Mouse (Mus musculus): ENCODE results near the gene Klhl8. TPM values are rescaled to one million over a fixed set of nuclear protein-coding genes. Genes with fewer than 3 reads are reported as not detected.

The Klhl8 gene
- total and polyA plus RNA-seq, 3 experiments = 5.6 to 6.2 TPM; not detected in 1

DNA sequence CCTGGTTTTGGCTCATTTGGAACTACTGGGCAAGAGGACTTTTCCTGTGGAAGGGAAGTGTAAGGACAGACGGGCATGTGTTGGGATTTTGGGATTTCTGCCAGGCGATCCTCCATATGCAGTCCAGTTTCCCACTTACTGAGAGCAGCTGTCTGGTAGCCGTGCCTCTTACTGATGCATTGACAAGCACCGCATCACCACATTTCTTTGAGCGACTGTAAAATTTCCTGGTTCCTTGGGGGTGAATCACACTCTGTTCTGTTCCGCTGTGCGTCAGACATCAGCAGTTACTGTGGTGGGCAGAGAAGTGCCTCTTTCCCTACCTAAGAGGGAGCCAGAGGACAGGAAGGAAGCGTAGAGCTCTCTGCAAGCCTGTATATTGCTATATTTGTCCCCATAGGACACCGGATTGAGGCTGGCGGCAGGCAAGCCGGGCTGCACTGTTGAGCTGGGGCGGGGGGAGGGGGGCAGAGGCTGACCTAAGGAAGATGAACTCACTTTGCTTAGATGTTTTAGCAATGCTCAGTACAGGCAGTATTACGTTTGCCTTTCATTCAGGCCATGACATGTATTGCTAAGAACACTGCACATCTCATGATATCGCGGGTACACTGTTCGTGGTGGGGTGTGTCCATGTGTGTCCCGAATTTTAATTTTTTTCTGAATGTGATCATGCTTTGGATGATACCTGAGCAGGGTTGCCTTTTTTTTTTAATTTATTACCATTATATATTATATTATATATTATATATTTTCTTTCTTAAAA, 56.8 kb downstream of the Klhl8 start (continued):
- TF ChIP-seq ETS1 (IDR thresholded peaks at IDR 0.05; ENCODE audit: low read depth, low read length) (no peak), MEF2A (IDR thresholded peaks at IDR 0.05; ENCODE audit: extremely low read depth, insufficient replicate concordance, low read depth, low read length, poor library complexity, severe bottlenecking) (no peak), GABPA (IDR thresholded peaks at IDR 0.05; ENCODE audit: low read depth, low read length) (no peak), MYC (IDR thresholded peaks at IDR 0.05; ENCODE audit: low read depth, low read length) (no peak), TBP (IDR thresholded peaks at IDR 0.05; ENCODE audit: low read depth, low read length) (no peak)

- no peak for DNase-seq (ENCODE audit: low read depth, low spot score)
- no peaks in the 10 kb centered on the region for H3K9me3 ChIP-seq (replicated peaks; ENCODE audit: insufficient read depth, low read length)
- H3K9ac ChIP-seq (ENCODE audit: control insufficient read depth, low read depth, low read length, poor library complexity, severe bottlenecking) = no peak overlapping the region
- H3K4me1 ChIP-seq (ENCODE audit: control insufficient read depth in 1 of 2, insufficient read depth in 2 of 2, low read length in 2 of 2) = no peaks in the 10 kb centered on the region
- no peak for TF ChIP-seq RAD21 (IDR thresholded peaks at IDR 0.05; ENCODE audit: low read depth, low read length)
- H3K27ac ChIP-seq (ENCODE audit: control insufficient read depth, low read depth, low read length) = no peak overlapping the region
- no peaks in the 10 kb centered on the region for H3K79me2 ChIP-seq (ENCODE audit: control insufficient read depth, insufficient read depth, low read length, poor library complexity)
- no peaks in the 10 kb centered on the region for H3K27me3 ChIP-seq (ENCODE audit: control insufficient read depth in 1 of 2, insufficient read depth in 2 of 2, low read length in 2 of 2)
- H3K36me3 ChIP-seq (ENCODE audit: control insufficient read depth in 1 of 2, insufficient read depth in 2 of 2, low read length in 2 of 2) = peaks cover 0 to 4% of the 10 kb centered on the region in 2 experiments; a peak in 2 of 4 replicates
- no peak overlapping the region for H3K4me3 ChIP-seq (ENCODE audit: control insufficient read depth in 1 of 2, insufficient read depth in 1 of 2, low read depth in 2 of 2, low read length in 2 of 2)
These were observed 58.1 kb downstream of the Klhl8 start for GRCm38 (mm10) chr5:103852756-103853549.

DNA sequence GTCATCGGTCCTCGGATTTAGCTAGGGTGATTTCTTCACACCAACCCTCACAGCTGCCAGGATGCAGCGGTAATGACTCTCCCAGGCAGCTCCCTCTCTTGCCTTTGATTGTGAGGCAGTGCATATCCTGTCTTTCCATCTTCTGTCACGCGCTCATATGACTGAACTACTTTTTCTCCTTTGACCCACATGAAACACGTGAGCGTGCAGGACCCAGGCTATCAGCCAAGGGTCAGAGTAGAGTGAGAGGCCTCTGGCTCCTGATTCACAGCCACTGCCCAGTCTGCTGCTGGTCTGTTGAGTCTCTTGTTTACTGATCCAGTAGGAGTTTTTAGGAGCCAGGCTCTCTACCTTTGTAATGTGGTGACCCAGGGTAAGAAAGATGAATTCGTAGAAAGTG, 62.5 kb downstream of the Klhl8 start:
- H3K4me1 ChIP-seq (ENCODE audit: control insufficient read depth in 1 of 2, insufficient read depth in 2 of 2, low read length in 2 of 2) = no peaks in the 10 kb centered on the region
- DNase-seq (ENCODE audit: low read depth, low spot score) = no peak
- no peak overlapping the region for H3K27ac ChIP-seq (ENCODE audit: control insufficient read depth, low read depth, low read length)
- TF ChIP-seq MAX (IDR thresholded peaks at IDR 0.05; ENCODE audit: low read length) = no peak
- no peak for TF ChIP-seq POLR2A (IDR thresholded peaks at IDR 0.05; ENCODE audit: control insufficient read depth in 1 of 2, insufficient read depth in 1 of 2, low read depth in 1 of 2, low read length in 2 of 2, poor library complexity in 1 of 2)
- no peak for TF ChIP-seq ZC3H11A (IDR thresholded peaks at IDR 0.05; ENCODE audit: low read depth, low read length)
- no peak for TF ChIP-seq MAFK (IDR thresholded peaks at IDR 0.05; ENCODE audit: borderline replicate concordance, low read depth, low read length)
- no peak for TF ChIP-seq CTCF (IDR thresholded peaks at IDR 0.05 in 2 of 3, conservative IDR thresholded peaks at IDR 0.05 in 1 of 3; ENCODE audit: control insufficient read depth in 1 of 3, insufficient read depth in 1 of 3, low read depth in 2 of 3, low read length in 3 of 3, poor library complexity in 1 of 3, severe bottlenecking in 1 of 3)
- no peak for TF ChIP-seq UBTF (IDR thresholded peaks at IDR 0.05; ENCODE audit: borderline replicate concordance, insufficient read depth, low read depth, low read length)
- TF ChIP-seq ZNF384 (IDR thresholded peaks at IDR 0.05; ENCODE audit: low read depth, low read length) = no peak
- no peak for TF ChIP-seq RCOR1 (IDR thresholded peaks at IDR 0.05; ENCODE audit: low read depth, low read length)
- TF ChIP-seq MYC (IDR thresholded peaks at IDR 0.05; ENCODE audit: low read depth, low read length) = no peak
- TF ChIP-seq EP300 (IDR thresholded peaks at IDR 0.05; ENCODE audit: low read depth in 1 of 2, low read length in 2 of 2) = no peak
- TF ChIP-seq ZMIZ1 (IDR thresholded peaks at IDR 0.05; ENCODE audit: low read depth, low read length) = no peak
- TF ChIP-seq RAD21 (IDR thresholded peaks at IDR 0.05; ENCODE audit: low read depth, low read length) = no peak
- no peak overlapping the region for H3K4me3 ChIP-seq (ENCODE audit: control insufficient read depth in 1 of 2, insufficient read depth in 1 of 2, low read depth in 2 of 2, low read length in 2 of 2)
- H3K9me3 ChIP-seq (replicated peaks; ENCODE audit: insufficient read depth, low read length) = no peaks in the 10 kb centered on the region
- no peaks in the 10 kb centered on the region for H3K27me3 ChIP-seq (ENCODE audit: control insufficient read depth in 1 of 2, insufficient read depth in 2 of 2, low read length in 2 of 2)
- no peaks in the 10 kb centered on the region for H3K79me2 ChIP-seq (ENCODE audit: control insufficient read depth, insufficient read depth, low read length, poor library complexity)
- peaks cover 0 to 11% of the 10 kb centered on the region in 2 experiments; a peak in 2 of 4 replicates for H3K36me3 ChIP-seq (ENCODE audit: control insufficient read depth in 1 of 2, insufficient read depth in 2 of 2, low read length in 2 of 2)
- H3K9ac ChIP-seq (ENCODE audit: control insufficient read depth, low read depth, low read length, poor library complexity, severe bottlenecking) = no peak overlapping the region
